Mouse (Mus musculus): ENCODE measurements around the gene Hspa4. TPM values are rescaled to one million over a fixed set of nuclear protein-coding genes. Genes with fewer than 3 reads are reported as not detected.

The Hspa4 gene
- polyA plus RNA-seq, 1 experiment from 2014 or later: 95.9 TPM

DNA sequence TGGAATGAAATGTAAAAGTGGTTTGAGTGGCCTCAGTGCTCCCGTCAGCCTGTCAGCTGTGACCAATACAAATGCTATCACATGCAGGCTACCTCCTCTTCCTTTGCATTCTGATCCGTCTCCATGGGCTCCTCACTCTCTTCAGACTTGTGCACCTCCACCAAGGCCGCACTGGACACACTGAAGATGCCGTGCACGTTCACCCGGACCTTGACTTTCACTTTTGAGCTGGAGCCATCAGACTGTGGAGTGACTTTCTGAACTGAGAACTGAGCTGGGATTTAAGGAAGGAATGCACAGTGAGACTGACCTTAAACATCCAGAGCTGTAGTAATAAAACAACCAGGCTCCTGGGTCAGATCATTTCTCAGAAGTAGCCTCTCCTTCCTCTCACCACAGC, 30.7 kb downstream of the Hspa4 start:
- WGBS: 96% methylated on average over 6 of the region's 6 CpGs
- Histone ChIP-seq H3K9me3 (no peaks in the 10 kb centered on the region), H3K27me3 (no peaks in the 10 kb centered on the region), H3K9ac (no peak overlapping the region), H3K4me3 (replicated peaks) (no peak overlapping the region), H3K36me3 (replicated peaks) (peaks cover 94% of the 10 kb centered on the region), H3K27ac (no peak overlapping the region), H3K4me1 (no peaks in the 10 kb centered on the region), H3K4me2 (no peak overlapping the region)
- ATAC-seq (ENCODE audit: low FRiP score): no peak

DNA sequence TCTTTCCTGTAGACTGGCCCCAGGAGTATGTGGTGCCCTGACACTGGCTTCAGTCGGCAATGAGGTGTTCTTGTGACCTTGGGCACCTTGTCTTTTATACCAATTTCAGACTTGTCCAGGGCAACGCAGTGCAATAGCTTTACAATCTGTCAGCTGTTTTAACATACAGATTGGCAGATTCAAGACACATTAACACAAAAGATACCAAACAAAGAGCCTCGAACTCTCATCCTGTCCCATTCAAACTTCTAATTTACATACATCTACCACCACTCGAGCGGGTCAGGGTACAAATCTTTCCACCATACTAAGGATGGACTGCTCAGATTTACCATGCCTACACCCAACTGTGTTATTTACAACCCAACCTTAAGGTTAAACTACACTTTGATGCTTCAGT, 39.7 kb downstream of the Hspa4 start:
- H3K27ac ChIP-seq: no peak overlapping the region
- no peaks in the 10 kb centered on the region for H3K4me1 ChIP-seq
- WGBS: 84% methylated on average over 5 of the region's 5 CpGs
- peaks cover 54% of the 10 kb centered on the region for H3K36me3 ChIP-seq (replicated peaks)
- ATAC-seq (ENCODE audit: low FRiP score): no peak
- H3K27me3 ChIP-seq: no peaks in the 10 kb centered on the region
- H3K9ac ChIP-seq: no peak overlapping the region
- H3K4me2 ChIP-seq: no peak overlapping the region
- no peak overlapping the region for H3K4me3 ChIP-seq (replicated peaks)
- no peaks in the 10 kb centered on the region for H3K9me3 ChIP-seq

DNA sequence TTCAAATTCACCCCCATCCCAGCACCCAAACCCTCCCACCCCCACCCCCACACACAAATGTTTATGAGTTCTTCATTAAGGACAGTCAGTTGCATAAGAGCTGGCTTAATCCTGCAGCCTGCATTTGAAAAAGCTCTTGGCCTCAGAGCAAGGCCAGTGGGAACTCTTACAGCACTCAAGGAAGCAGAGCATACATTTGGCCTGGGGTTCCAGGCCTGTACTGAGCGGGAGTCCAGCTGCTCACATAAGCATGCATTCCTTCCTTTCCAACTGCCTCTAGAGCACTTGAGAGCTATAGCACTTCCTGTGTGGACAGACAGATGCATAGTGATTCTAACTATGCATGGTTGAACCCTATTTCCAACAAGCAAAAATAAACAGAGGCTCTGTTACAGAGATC, 40.2 kb downstream of the Hspa4 start:
- Histone ChIP-seq H3K27ac (no peak overlapping the region), H3K36me3 (replicated peaks) (peaks cover 49% of the 10 kb centered on the region), H3K4me2 (no peak overlapping the region), H3K9me3 (no peaks in the 10 kb centered on the region), H3K27me3 (no peaks in the 10 kb centered on the region), H3K9ac (no peak overlapping the region), H3K4me1 (no peaks in the 10 kb centered on the region), H3K4me3 (replicated peaks) (no peak overlapping the region)
- 82% methylated on average over 1 of the region's 1 CpGs for WGBS
- ATAC-seq (ENCODE audit: low FRiP score): no peak

DNA sequence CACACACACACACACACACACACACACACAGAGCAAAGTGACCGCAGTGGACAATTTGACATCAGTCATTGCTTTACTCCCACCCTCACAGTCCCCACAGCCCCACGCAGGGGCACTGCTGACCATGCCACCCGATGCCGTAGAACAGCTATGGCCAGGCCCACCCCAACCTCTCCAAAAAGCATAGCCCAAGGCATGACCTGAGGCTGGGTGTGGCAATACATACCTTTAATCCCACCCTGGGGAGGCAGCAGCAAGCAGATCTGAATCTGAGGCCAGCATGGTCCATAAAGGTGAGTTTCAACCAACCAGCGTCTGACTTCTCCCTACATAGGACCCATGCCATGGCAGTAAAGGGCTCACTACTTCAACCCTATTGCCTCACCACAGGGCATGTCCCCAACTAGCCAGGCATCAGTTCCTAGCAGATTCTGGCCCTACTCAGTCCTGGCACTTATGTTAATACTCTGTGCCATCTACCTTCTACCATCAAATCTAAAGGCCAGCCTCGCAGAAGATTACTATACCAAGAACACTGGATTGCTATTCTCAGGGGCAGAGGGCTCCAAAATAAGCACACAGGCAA, 41.1 kb downstream of the Hspa4 start:
- no peak for ATAC-seq (ENCODE audit: low FRiP score)
- Histone ChIP-seq H3K4me3 (replicated peaks) (no peak overlapping the region), H3K4me1 (no peaks in the 10 kb centered on the region), H3K4me2 (no peak overlapping the region), H3K9ac (no peak overlapping the region), H3K27ac (no peak overlapping the region; the same call in 1 of the 2 replicates), H3K36me3 (replicated peaks) (peaks cover 40% of the 10 kb centered on the region), H3K9me3 (no peaks in the 10 kb centered on the region), H3K27me3 (no peaks in the 10 kb centered on the region)
- WGBS: 84% methylated on average over 6 of the region's 6 CpGs

DNA sequence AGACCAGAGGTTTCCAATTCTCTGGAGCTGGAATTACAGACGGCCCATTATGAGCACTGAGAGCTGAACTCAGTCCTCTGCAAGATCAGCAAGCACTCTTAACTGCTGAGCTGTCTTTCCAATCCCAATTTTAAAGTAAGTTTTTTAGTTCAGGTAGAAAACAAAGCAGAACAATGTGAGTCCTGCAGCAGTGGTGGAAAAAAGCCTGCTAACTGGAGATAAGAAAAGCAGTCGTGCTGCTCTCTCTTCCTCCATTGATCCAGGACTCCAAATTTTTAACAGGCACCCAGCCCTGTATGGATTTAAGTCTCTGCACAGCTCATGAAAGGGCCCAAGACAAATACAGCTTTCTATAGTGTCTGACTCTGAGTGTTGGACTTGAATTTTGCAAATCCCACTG, 43.3 kb downstream of the Hspa4 start:
- H3K27me3 ChIP-seq: no peaks in the 10 kb centered on the region
- no peaks in the 10 kb centered on the region for H3K9me3 ChIP-seq
- WGBS: 82% methylated on average over 2 of the region's 2 CpGs
- H3K4me3 ChIP-seq (replicated peaks): no peak overlapping the region
- H3K27ac ChIP-seq: no peak overlapping the region
- no peak for ATAC-seq (ENCODE audit: low FRiP score)
- peaks cover 20% of the 10 kb centered on the region for H3K36me3 ChIP-seq (replicated peaks)
- H3K4me2 ChIP-seq: no peak overlapping the region
- no peak overlapping the region for H3K9ac ChIP-seq
- peaks cover 7% of the 10 kb centered on the region for H3K4me1 ChIP-seq

DNA sequence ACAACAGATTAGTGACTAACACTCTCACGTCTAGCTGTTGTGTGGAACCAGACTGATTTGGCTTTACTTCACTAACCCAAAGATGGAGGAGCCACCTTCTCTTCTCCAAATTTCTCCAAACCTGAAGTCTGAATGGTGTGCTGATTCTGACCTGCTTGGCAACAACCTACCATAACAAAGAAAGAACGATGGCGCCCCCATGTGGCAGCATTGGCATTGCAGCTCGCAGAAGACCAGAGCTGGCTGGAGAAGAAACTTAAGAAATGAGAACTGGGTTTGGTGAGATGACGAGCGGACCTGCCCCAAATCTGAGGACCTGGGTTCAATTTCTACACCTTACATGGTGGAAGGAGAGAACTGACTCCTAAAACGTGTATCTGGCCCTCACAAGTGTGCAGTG, 45.3 kb downstream of the Hspa4 start:
- H3K4me1 ChIP-seq: peaks cover 11% of the 10 kb centered on the region
- 40% methylated on average over 7 of the region's 7 CpGs for WGBS
- H3K4me3 ChIP-seq (replicated peaks): no peak overlapping the region
- no peaks in the 10 kb centered on the region for H3K9me3 ChIP-seq
- peaks cover 1% of the 10 kb centered on the region for H3K36me3 ChIP-seq (replicated peaks)
- H3K4me2 ChIP-seq: no peak overlapping the region
- ATAC-seq (ENCODE audit: low FRiP score): no peak
- no peaks in the 10 kb centered on the region for H3K27me3 ChIP-seq
- H3K9ac ChIP-seq: no peak overlapping the region
- H3K27ac ChIP-seq: no peak overlapping the region

DNA sequence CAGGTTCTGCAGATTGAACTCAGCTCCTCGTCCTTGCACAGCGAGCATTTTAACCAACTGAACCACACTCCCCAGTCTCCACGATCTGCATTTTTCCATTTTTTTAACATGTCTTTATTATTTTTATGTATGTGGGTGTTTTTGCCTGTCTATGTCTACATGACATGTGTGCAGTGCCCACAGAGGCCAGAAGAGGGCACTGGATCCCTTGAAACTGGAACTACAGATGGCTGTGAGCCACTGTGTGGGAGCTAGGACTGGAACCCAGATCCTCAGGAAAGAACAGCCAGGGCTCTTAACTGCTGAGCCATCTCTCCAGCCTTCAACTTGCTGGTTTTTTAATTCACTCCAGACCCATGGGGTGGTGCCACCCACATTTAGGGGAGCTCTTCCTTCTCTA, 45.8 kb downstream of the Hspa4 start:
- H3K4me2 ChIP-seq: no peak overlapping the region
- ATAC-seq (ENCODE audit: low FRiP score): no peak
- H3K36me3 ChIP-seq (replicated peaks): no peaks in the 10 kb centered on the region
- no peak overlapping the region for H3K9ac ChIP-seq
- H3K4me1 ChIP-seq: peaks cover 11% of the 10 kb centered on the region
- no peaks in the 10 kb centered on the region for H3K9me3 ChIP-seq
- no peaks in the 10 kb centered on the region for H3K27me3 ChIP-seq
- no peak overlapping the region for H3K4me3 ChIP-seq (replicated peaks)
- H3K27ac ChIP-seq: no peak overlapping the region
- 94% methylated on average over 3 of the region's 3 CpGs for WGBS

DNA sequence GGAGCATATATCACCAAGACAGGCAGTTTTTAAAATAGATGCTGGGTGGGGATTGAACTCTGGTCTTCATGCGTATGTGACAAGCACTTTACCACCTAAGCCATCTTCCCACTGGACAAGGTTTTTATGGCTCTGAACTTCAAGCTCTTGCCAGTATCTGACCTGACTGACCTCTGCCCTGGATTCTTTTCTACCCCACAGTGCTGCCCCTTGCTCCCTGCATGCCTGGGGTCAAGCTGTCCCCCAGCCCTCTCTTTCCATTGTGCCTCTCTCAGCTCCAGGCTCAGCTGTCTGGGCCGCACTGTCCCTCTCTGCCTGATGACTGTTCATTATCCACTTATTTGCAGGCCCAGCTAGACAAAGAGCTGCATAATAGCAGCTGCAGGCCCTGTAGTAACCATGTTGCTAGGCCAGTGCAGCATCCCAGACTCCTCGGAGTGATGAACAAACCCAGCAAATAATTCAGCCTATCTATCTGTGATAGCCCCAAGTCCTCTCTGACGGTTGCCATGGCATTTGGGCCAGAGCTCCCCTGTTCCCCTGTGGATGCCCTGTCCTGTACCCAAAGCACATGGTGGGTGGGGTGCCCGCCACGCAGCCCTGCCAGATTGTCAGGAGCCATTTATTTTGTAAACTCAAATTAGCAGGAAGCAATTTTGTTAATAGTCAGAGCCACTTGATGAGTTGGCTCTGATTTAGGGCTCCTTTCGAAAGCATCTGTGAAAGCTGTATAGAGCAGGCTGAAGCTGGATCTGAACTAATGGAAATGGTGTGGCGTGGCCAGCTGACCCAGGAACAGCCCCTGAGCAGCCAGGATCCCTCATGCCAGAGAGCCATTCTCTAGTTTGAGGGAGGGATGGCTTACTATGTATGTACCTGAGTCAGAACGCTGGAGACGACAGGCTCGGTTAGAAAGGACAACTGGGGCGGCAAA, 47.8 kb downstream of the Hspa4 start:
- Histone ChIP-seq H3K27ac (peak overlapping the region; percentile 77), H3K9ac (no peak overlapping the region), H3K27me3 (no peaks in the 10 kb centered on the region), H3K36me3 (replicated peaks) (no peaks in the 10 kb centered on the region), H3K4me2 (no peak overlapping the region), H3K4me1 (peaks cover 11% of the 10 kb centered on the region), H3K4me3 (replicated peaks) (no peak overlapping the region), H3K9me3 (no peaks in the 10 kb centered on the region)
- 68% methylated on average over 12 of the region's 12 CpGs for WGBS
- peak; percentile 74 for ATAC-seq (ENCODE audit: low FRiP score)

DNA sequence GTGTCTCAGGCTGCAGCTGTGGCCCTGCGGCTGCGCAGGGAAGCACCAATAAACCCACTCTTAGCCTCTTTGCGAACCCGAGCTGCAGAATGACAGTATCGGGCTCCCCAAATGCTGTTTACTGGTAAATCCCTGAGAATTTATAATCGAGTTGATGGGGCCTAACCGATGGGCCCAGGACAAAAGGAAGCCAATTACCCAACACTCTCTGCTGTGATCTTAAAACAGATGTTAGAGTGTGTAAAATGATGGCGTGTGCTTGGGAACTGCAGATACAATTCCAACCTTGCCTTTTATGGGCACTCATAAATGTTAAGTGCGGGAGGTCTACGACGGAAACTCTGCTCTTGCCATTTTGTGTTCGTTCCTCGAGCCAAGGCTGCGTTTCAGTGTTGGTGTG, 49.5 kb downstream of the Hspa4 start:
- WGBS: 87% methylated on average over 14 of the region's 14 CpGs

DNA sequence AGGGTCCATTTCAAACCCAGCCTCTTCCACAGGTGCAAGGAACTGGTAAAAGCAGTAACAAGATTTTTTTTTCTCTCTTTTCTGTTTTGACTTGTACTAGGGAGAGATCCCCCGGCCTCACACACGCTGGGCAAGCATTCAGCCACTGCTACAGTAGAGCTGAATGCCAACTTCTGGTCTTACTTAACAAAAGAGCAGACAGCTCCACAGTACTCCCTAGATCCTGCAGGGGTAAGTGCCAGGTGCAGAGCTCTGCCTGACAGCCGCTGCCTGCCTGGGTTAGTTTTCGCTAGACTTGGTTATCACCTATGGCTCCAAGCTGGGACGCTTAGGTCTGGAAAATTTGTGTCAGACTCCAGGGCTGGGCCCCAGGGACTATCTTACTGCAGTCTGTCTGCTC, 50.6 kb downstream of the Hspa4 start:
- ATAC-seq (ENCODE audit: low FRiP score): no peak
- no peak overlapping the region for H3K4me3 ChIP-seq (replicated peaks)
- H3K27ac ChIP-seq: no peak overlapping the region
- H3K36me3 ChIP-seq (replicated peaks): no peaks in the 10 kb centered on the region
- WGBS: 85% methylated on average over 5 of the region's 5 CpGs
- H3K27me3 ChIP-seq: no peaks in the 10 kb centered on the region
- H3K4me1 ChIP-seq: peaks cover 11% of the 10 kb centered on the region
- no peaks in the 10 kb centered on the region for H3K9me3 ChIP-seq
- H3K9ac ChIP-seq: no peak overlapping the region
- no peak overlapping the region for H3K4me2 ChIP-seq

More for the DNA sequence above, 49.5 kb downstream of the Hspa4 start:
- Histone ChIP-seq H3K27me3 (no peaks in the 10 kb centered on the region), H3K27ac (no peak overlapping the region), H3K4me3 (replicated peaks) (no peak overlapping the region), H3K9ac (no peak overlapping the region), H3K9me3 (no peaks in the 10 kb centered on the region), H3K36me3 (replicated peaks) (no peaks in the 10 kb centered on the region), H3K4me2 (no peak overlapping the region), H3K4me1 (peaks cover 11% of the 10 kb centered on the region)
- no peak for ATAC-seq (ENCODE audit: low FRiP score)

DNA sequence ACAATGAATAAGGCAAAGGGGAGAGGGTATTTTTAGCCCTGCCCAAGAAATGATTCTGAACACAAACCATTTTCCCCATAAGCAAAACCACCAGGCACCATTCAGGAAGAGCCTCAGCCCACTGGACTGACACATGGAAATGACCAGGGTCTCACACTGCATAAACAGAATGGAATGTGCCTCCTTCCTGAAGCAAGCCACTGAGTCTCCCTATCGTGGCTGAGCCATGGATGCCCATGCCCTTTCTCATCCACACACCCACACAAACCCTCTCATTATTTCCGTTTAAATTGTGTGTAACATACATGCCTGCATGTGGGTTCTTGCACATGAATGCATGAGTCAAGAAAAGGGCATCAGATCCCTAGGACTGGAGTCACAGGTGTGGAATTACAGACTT, 54.7 kb downstream of the Hspa4 start:
- no peaks in the 10 kb centered on the region for H3K4me1 ChIP-seq
- no peak overlapping the region for H3K4me3 ChIP-seq (replicated peaks)
- no peaks in the 10 kb centered on the region for H3K36me3 ChIP-seq (replicated peaks)
- H3K9me3 ChIP-seq: no peaks in the 10 kb centered on the region
- no peak overlapping the region for H3K4me2 ChIP-seq
- H3K9ac ChIP-seq: no peak overlapping the region
- WGBS: 81% methylated on average over 2 of the region's 2 CpGs
- no peaks in the 10 kb centered on the region for H3K27me3 ChIP-seq
- ATAC-seq (ENCODE audit: low FRiP score): no peak
- no peak overlapping the region for H3K27ac ChIP-seq

DNA sequence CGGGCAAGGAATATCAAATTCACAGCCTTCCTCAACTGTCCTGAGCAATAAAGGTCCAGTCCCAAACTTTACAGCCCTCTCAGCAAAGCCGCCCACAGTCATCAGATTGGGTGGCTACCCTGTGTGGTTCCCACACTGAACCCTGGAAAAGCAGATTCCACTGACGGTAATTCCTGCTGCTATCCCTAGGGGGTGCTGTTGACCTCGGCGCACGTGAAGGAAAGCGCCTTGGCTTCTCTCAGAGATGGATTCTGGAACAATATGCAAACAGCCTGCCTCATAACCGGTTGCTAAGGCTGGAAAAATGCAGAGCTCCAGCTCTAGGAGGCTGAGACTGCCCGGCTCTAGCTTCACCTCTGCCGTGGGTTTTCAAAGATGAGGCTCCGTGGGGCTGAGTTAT, 57.1 kb downstream of the Hspa4 start:
- H3K4me2 ChIP-seq: no peak overlapping the region
- 53% methylated on average over 11 of the region's 11 CpGs for WGBS
- H3K4me1 ChIP-seq: no peaks in the 10 kb centered on the region
- ATAC-seq (ENCODE audit: low FRiP score): no peak
- no peaks in the 10 kb centered on the region for H3K9me3 ChIP-seq
- H3K4me3 ChIP-seq (replicated peaks): no peak overlapping the region
- H3K36me3 ChIP-seq (replicated peaks): no peaks in the 10 kb centered on the region
- no peak overlapping the region for H3K27ac ChIP-seq
- H3K27me3 ChIP-seq: no peaks in the 10 kb centered on the region
- H3K9ac ChIP-seq: no peak overlapping the region

DNA sequence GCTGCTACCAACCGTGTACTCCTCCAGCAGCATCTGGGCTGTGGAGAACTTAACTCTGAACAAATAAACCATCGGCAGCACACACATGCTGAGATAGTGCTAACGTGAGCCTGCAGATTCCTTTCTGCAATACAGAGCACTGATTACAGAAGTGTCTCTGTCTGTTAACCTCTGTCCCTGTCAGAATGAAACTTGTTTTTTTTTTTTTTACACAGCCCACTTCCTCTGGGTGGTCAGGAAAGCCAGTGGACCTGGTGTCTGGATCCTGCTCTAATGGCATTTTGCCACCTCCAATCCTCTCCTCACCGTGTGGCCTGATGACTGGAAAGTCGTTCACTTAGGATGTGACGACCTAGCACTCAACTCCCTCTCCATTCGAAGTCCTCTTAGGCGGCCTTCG, 66.7 kb downstream of the Hspa4 start:
- Histone ChIP-seq H3K4me2 (no peak overlapping the region), H3K27ac (no peak overlapping the region), H3K4me3 (replicated peaks) (no peak overlapping the region), H3K36me3 (replicated peaks) (no peaks in the 10 kb centered on the region), H3K27me3 (no peaks in the 10 kb centered on the region), H3K4me1 (no peaks in the 10 kb centered on the region), H3K9ac (no peak overlapping the region), H3K9me3 (no peaks in the 10 kb centered on the region)
- WGBS: 88% methylated on average over 9 of the region's 9 CpGs
- no peak for ATAC-seq (ENCODE audit: low FRiP score)
